Mouse (Mus musculus): ENCODE results near the gene Unc79.

- no peak for TF ChIP-seq POLR2A (IDR thresholded peaks at IDR 0.05; ENCODE audit: insufficient read depth, low read depth, low read length)
- no peak for TF ChIP-seq CTCF (IDR thresholded peaks at IDR 0.05; ENCODE audit: insufficient read depth, low read depth, low read length)
Observed at GRCm38 (mm10) chr12:102930335-102930734, 18.3 kb upstream of the Unc79 start.
